Mouse (Mus musculus) brain, embryonic 18.5 days (tissue): ENCODE measurements around the gene Crip2.

ENCODE experiments used
- DNase-seq: peaks from one replicate; pipeline ENCODE4 v3.0.0-alpha.2; 2012; ENCODE audit warnings: low read depth, low spot score

The Crip2 gene

DNA sequence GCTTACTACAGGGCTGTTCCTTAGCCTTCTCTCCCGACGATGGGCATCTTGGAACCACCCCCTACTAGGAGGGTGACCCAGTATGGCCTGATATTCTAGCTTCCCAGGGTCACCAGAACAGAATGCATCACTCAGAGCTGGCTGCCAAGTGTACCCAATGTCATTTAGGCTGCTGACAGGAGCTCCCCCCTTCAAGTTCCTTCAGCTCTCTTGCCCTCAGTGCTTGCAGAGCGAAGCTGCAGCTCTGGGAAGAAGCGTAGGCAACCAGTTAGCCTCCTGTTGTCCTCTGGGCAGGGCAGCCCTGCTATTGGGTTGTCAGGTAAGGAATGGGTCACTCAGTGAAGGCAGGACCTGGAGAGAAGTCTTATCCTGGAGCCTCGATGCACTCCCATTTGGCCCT is 44.9 kb downstream of the Crip2 start:
- no peak for DNase-seq

DNA sequence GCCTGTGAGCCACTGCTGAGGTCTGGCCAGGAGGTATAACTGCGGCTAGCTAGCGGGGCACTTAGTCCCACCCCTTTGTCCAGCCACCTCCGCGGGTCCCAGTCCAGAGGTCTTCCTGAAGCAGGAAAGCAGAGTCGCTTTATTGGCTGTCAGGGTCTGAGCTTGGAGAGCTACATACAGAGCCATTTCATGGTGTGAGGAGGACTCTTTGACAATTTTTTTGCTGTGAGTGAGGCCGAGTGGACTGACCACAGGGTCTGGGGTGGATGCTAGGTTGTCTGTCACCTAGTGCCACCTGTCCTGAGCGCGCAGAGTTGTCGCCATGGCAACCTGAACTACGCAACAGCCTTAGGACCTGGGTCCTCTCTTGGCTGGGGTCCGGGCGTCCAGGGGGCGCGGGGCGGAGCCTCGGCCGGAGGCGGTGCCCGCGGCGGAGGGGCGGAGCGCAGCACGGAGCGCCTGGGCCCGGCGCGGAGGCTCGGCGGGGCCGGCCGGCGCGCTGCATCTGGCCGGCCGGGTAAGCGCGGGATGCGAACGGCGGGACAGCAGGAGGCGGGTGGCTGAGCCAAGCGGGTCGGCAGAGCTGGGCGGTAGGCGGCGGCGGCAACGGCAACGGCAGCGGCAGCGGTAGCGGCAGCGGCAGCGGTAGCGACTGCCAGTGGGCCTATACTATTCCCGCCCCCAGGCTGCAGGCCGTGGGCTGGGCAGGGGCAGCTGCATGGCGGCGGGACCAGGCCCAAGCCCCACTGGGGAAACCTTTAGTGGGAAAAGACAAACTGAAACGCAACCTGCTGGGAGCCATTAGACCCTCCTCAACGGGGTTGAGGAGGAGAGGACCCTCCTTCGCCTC is 45.6 kb downstream of the Crip2 start, which contains the start of gene Tmem121:
TSS of gene Tmem121 (plus strand) at position 489 of the 850 bp plus-strand sequence.
- DNase-seq, result no peak

DNA sequence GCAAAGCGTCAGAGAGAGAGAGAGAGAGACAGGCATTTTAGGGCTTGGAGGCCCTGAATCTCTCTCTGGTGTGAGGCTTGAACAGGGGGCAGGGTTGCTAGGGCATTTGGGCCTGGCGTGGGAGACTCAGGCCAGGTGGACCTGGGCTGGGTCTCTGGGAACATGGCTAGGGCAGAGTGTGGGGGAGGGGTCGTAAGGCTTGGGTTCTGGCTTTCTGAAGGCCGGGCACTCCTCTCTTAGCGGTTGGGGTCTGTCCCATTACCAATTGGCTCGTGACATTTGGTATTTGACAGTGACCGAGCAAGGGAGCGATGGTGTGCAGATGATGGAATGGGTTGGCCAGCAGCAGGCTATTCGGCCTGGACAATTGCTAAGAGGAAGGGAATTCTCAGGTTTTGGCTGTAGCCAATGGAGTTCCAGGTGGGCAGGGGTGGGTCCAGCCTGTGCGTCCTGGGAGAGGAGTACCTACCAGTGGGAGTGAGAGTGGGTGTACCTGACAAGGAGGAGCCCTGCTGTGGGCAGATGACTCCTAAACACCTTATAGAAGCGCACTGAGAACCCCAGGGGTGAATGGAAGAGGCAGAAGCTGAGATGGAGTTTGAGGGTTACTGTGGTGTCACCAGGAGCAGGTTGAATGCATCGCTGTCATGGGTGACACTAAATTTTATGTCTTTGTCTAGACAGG is 46.4 kb downstream of the Crip2 start:
- DNase-seq, result no peak

DNA sequence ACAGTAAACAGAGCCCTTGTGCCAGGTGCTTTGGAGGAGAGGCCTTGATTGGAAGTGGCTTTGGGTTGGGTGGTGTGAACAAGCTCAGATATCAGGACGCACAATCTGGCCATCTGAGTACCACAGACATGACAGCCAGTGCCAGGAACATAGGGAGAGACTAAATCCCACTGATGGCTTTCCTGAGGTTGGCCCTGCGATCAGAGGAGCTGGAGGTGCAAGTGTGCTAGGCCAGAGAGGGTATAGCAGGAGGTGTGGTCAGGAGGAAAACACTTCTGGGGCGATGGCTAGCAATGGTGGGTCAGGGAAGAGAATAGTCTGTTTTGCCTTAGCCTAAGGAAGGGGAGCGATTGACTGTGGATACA is 47.0 kb downstream of the Crip2 start:
- DNase-seq, result no peak

DNA sequence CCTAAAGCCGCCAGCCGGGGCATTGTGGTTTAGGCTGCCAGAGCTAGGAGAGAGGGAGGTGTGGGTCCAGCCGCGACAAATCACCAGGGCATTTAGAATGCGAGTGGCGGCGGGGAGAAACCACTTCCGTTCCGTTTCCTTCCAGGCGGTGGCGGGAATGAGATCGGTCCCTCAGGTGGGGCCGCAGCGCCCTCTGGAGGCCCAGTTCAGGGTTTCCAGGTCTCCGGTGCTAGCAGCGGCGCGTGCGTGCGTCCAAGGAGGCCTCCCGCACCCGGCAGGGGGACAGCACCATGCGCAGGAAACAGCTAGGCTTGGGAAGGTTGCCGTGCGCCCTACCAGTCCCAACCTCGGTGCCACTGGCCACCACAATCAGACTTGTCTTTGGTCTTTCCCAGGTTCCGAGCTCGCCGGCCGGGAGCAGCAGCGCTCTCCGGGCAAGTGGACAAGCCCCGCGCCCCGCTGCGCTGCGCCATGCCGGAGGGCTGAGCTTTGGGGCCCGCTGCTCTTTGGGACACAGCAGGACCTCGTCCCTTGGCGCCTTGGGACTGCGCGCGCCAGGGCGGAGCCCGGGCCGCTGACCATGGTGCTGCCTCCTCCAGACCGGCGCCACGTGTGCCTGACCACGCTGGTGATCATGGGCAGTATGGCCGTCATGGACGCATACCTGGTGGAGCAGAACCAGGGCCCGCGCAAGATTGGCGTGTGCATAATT is 47.7 kb downstream of the Crip2 start:
- peak; percentile 58 for DNase-seq

DNA sequence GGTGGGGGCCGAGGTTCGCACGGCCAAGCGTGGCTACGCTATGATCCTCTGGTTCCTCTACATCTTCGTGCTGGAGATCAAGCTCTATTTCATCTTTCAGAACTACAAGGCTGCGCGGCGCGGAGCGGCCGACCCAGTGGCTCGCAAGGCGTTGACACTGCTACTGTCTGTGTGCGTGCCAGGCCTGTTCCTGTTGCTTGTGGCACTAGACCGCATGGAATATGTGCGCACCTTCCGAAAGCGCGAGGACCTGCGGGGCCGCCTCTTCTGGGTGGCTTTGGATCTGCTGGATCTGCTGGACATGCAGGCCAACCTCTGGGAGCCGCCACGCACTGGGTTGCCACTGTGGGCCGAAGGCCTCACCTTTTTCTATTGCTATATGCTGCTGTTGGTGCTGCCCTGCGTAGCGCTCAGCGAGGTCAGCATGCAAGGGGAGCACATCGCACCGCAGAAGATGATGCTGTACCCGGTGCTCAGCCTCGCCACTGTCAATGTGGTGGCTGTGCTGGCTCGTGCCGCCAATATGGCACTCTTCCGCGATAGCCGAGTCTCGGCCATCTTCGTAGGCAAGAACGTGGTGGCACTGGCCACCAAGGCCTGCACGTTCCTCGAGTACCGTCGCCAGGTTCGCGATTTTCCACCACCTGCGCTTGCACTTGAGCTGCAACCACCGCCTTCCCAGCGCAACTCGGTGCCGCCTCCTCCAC is 48.5 kb downstream of the Crip2 start:
- DNase-seq, result no peak

DNA sequence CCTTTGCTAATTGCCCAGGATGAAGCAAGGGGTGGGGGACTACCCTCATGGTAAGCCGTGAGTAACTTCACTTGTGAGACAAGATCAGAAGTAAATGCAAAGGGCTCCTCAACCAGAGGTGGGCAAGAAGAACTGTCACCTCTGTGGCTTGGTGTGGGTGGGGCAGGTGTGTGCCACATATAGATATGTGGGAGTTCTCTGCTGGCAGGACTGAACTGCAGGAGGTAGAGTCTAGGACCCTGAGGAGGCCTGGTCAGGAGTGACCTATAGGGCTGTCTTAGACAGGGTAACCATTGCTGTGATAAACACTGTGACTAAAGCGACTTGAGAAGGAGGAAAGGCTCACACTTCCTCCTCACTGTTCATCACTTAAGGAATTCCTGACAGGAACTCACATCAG is 53.4 kb downstream of the Crip2 start:
- no peak for DNase-seq
